Mouse (Mus musculus): Measurements from ENCODE around the gene Psmc3ip.
A peak's percentile ranks its signal among the peaks of the same experiment; 100 is the strongest.

DNA sequence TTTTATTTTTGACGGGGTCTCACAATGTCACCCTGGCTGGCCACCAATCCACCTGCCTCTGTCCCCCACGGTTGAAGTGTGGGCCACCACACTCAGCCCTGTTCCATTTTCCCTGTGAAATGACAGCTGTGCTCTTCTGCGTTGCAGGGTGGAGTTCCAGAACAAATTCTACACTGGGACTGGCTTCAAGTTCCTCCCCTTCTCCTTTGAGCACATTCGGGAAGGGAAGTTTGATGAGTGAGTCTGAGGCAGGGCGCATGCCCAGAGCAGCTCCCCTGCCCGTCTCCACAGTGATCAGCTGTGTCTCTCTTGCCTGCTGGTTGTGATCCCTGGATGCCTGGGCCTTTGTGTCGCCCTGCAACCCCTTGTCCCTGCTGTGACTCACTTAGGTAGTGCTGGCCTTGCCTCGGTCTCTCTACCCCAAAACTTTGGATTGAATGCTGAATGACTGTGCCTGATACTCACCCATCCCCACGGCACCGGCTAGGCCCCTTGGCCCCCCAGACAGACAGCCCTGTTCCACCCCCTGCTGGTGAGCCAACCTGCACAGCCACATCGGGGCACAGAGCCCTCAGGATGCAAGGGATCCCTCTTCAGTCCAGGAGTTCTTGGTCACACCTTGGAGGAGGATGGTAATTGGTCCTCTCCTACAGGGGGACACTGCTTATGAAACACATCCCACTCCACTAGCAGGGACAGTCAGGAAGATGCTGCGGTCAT, 32.9 kb downstream of the Psmc3ip start:
- TF ChIP-seq CTCF (IDR thresholded peaks at IDR 0.05; ENCODE audit: low read depth) = peak; percentile 47
- no peak for TF ChIP-seq EP300 (optimal IDR thresholded peaks at IDR 0.05)

Data from stomach, postnatal 0 days (tissue).